Mouse (Mus musculus): ENCODE data around the gene Ppp1r13l. TPM values are rescaled to one million over a fixed set of nuclear protein-coding genes. Genes with fewer than 3 reads are reported as not detected.

Ppp1r13l gene
- 9.7 and 11.9 TPM in 2 replicates for polyA plus RNA-seq (2015; fragmentation: Nextera tagmentation; extraction: Ambion mirVana)

GRCm38 (mm10) chr7:19359299-19359891 is at the start of gene Ppp1r13l, which contains the start of gene Cd3eap:
Ppp1r13l (plus strand) TSS chr7:19359749.
Cd3eap (minus strand) TSS chr7:19359483.

GRCm38 (mm10) chr7:19309884-19310641 is 49.5 kb upstream of the Ppp1r13l start, which contains the start of gene Fosb:
Fosb (minus strand) TSS chr7:19310051.

GRCm38 (mm10) chr7:19344237-19344847 is 15.2 kb upstream of the Ppp1r13l start, which contains the start of gene Ercc1:
Ercc1 (plus strand) TSS chr7:19344778.

GRCm38 (mm10) chr7:19381377-19382165 is 22.0 kb downstream of the Ppp1r13l start, which contains the start of gene Ercc2:
Ercc2 (plus strand) TSS chr7:19382010.

GRCm38 (mm10) chr7:19403731-19404296 is 44.3 kb downstream of the Ppp1r13l start, which contains the start of gene Klc3:
Klc3 (minus strand) TSS chr7:19404104.

GRCm38 (mm10) chr7:19404476-19404875 is 44.9 kb downstream of the Ppp1r13l start, which contains the start of gene Ckm:
Ckm (plus strand) TSS chr7:19404776.

MicroRNAs within 50 kb of the gene (microRNA counts, 519-probe panel; counts per million panel counts)
- microRNA mmu-miR-343, result not detected

Small RNA genes lying within 50 kb of the gene (microRNA-seq; reads per million reads assigned to microRNA genes)
- not detected for gene Mir343

Other genes starting within 250 kb of the Ppp1r13l start
- 0.71 and 1.3 TPM in 2 replicates for gene Gm4969, start 241.4 kb upstream of the Ppp1r13l start, polyA plus RNA-seq (2015; fragmentation: Nextera tagmentation; extraction: Ambion mirVana)
- 5.8 and 6.1 TPM in 2 replicates for gene Fbxo46, start 239.9 kb upstream of the Ppp1r13l start, polyA plus RNA-seq (2015; fragmentation: Nextera tagmentation; extraction: Ambion mirVana)
- gene Qpctl, start 210.5 kb upstream of the Ppp1r13l start, polyA plus RNA-seq (2015; fragmentation: Nextera tagmentation; extraction: Ambion mirVana), result 11.9 and 12.2 TPM in 2 replicates
- gene Snrpd2, start 210.0 kb upstream of the Ppp1r13l start, polyA plus RNA-seq (2015; fragmentation: Nextera tagmentation; extraction: Ambion mirVana), result 189 and 191 TPM in 2 replicates
- gene Gipr, start 193.6 kb upstream of the Ppp1r13l start, polyA plus RNA-seq (2015; fragmentation: Nextera tagmentation; extraction: Ambion mirVana), result 0.37 and 0.49 TPM in 2 replicates
- gene Eml2, start 183.3 kb upstream of the Ppp1r13l start, polyA plus RNA-seq (2015; fragmentation: Nextera tagmentation; extraction: Ambion mirVana), result 26.0 and 26.1 TPM in 2 replicates
- gene Gpr4, start 147.2 kb upstream of the Ppp1r13l start, polyA plus RNA-seq (2015; fragmentation: Nextera tagmentation; extraction: Ambion mirVana), result 13.5 and 15.9 TPM in 2 replicates
- gene Opa3, start 131.4 kb upstream of the Ppp1r13l start, polyA plus RNA-seq (2015; fragmentation: Nextera tagmentation; extraction: Ambion mirVana), result 24.9 and 26.7 TPM in 2 replicates
- 110 and 122 TPM in 2 replicates for gene Vasp, start 87.9 kb upstream of the Ppp1r13l start, polyA plus RNA-seq (2015; fragmentation: Nextera tagmentation; extraction: Ambion mirVana)
- 0.37 TPM in 1 of 2 replicates, not detected in the other for gene Ppm1n, start 79.7 kb upstream of the Ppp1r13l start, polyA plus RNA-seq (2015; fragmentation: Nextera tagmentation; extraction: Ambion mirVana)
- gene Rtn2, start 77.1 kb upstream of the Ppp1r13l start, polyA plus RNA-seq (2015; fragmentation: Nextera tagmentation; extraction: Ambion mirVana), result 19.9 and 21.9 TPM in 2 replicates
- 0.57 and 0.75 TPM in 2 replicates for gene Fosb, start 49.7 kb upstream of the Ppp1r13l start, polyA plus RNA-seq (2015; fragmentation: Nextera tagmentation; extraction: Ambion mirVana)
- 48.3 and 53.8 TPM in 2 replicates for gene Ercc1, start 15.0 kb upstream of the Ppp1r13l start, polyA plus RNA-seq (2015; fragmentation: Nextera tagmentation; extraction: Ambion mirVana)
- 13.3 and 13.8 TPM in 2 replicates for gene Cd3eap, start 266 bp upstream of the Ppp1r13l start, polyA plus RNA-seq (2015; fragmentation: Nextera tagmentation; extraction: Ambion mirVana)
- 5.6 and 5.9 TPM in 2 replicates for gene Ercc2, start 22.3 kb downstream of the Ppp1r13l start, polyA plus RNA-seq (2015; fragmentation: Nextera tagmentation; extraction: Ambion mirVana)
- 4.7 and 5.9 TPM in 2 replicates for gene Klc3, start 44.4 kb downstream of the Ppp1r13l start, polyA plus RNA-seq (2015; fragmentation: Nextera tagmentation; extraction: Ambion mirVana)
- gene Ckm, start 45.0 kb downstream of the Ppp1r13l start, polyA plus RNA-seq (2015; fragmentation: Nextera tagmentation; extraction: Ambion mirVana), result 875 and 934 TPM in 2 replicates
- 3.7 and 4.3 TPM in 2 replicates for gene Mark4, start 99.1 kb downstream of the Ppp1r13l start, polyA plus RNA-seq (2015; fragmentation: Nextera tagmentation; extraction: Ambion mirVana)
- gene Exoc3l2, start 103.6 kb downstream of the Ppp1r13l start, polyA plus RNA-seq (2015; fragmentation: Nextera tagmentation; extraction: Ambion mirVana), result 0.29 and 0.47 TPM in 2 replicates
- gene Bloc1s3, start 148.6 kb downstream of the Ppp1r13l start, polyA plus RNA-seq (2015; fragmentation: Nextera tagmentation; extraction: Ambion mirVana), result 1.5 and 2.0 TPM in 2 replicates
- 82.5 and 88.1 TPM in 2 replicates for gene Trappc6a, start 148.6 kb downstream of the Ppp1r13l start, polyA plus RNA-seq (2015; fragmentation: Nextera tagmentation; extraction: Ambion mirVana)
- 0.27 and 0.49 TPM in 2 replicates for gene Nkpd1, start 158.1 kb downstream of the Ppp1r13l start, polyA plus RNA-seq (2015; fragmentation: Nextera tagmentation; extraction: Ambion mirVana)
- 16.1 and 16.9 TPM in 2 replicates for gene Ppp1r37, start 203.3 kb downstream of the Ppp1r13l start, polyA plus RNA-seq (2015; fragmentation: Nextera tagmentation; extraction: Ambion mirVana)
- gene Zfp296, start 217.5 kb downstream of the Ppp1r13l start, polyA plus RNA-seq (2015; fragmentation: Nextera tagmentation; extraction: Ambion mirVana), result 1.2 and 1.4 TPM in 2 replicates
- gene Gemin7, start 217.8 kb downstream of the Ppp1r13l start, polyA plus RNA-seq (2015; fragmentation: Nextera tagmentation; extraction: Ambion mirVana), result 152 and 153 TPM in 2 replicates
- gene Clasrp, start 244.7 kb downstream of the Ppp1r13l start, polyA plus RNA-seq (2015; fragmentation: Nextera tagmentation; extraction: Ambion mirVana), result 21.5 and 24.3 TPM in 2 replicates

Measured in urinary bladder, postnatal 0 days (tissue).